Mouse (Mus musculus) liver, embryonic 14.5 days (tissue): Measurements from ENCODE around the gene Gm4312. TPM values are rescaled to one million over a fixed set of nuclear protein-coding genes. Genes with fewer than 3 reads are reported as not detected.
"Not testable (repeated sequence)": the region's sequence is repeated elsewhere in the genome, so short reads cannot be mapped to it uniquely, and the experiment has no call there.

Source experiments
- ATAC-seq: fragments of 200-750 bp; cut with Nextera tagmentation; 2 replicates; pipeline ENCODE4 v1.8.0; 2017; ENCODE audit warnings: moderate number of reproducible peaks, mild to moderate bottlenecking, moderate library complexity; ENCODE audit not compliant: insufficient read depth
- DNase-seq, 3 experiments: peaks; one replicate each; pipeline ENCODE4 v3.0.0-alpha.2; 2012 to 2013; ENCODE audit warnings: low read depth in 3 of 3, low spot score in 3 of 3
- H3K27ac ChIP-seq: fragments of 300-500 bp; sonication (generic); 2 replicates; pipeline ENCODE4 v1.5.1; 2014; ENCODE audit warnings: moderate library complexity, mild to moderate bottlenecking, control low read depth, inconsistent platforms
- H3K27me3 ChIP-seq: fragments of 300-500 bp; sonication (generic); 2 replicates; pipeline ENCODE4 v1.6.1; 2014; ENCODE audit warnings: mild to moderate bottlenecking, low read length, moderate library complexity; ENCODE audit not compliant: control insufficient read depth, insufficient read depth
- H3K36me3 ChIP-seq: fragments of 300-500 bp; sonication (generic); replicated peaks from 2 replicates; pipeline ENCODE4 v1.6.1; 2014; ENCODE audit warnings: low read depth; ENCODE audit not compliant: control insufficient read depth, insufficient read depth
- H3K4me1 ChIP-seq, 2 experiments: fragments of 200-500 bp in 1 of 2; fragments of 300-500 bp in 1 of 2; sonication (generic) in 1 of 2; replicated peaks; 2 replicates each; pipeline ENCODE4 v1.6.1; 2012 to 2014; ENCODE audit warnings: antibody characterized with exemption in 1 of 2, inconsistent platforms in 1 of 2, low read length in 1 of 2; ENCODE audit not compliant: control insufficient read depth in 2 of 2, insufficient read depth in 2 of 2
- H3K4me2 ChIP-seq: fragments of 300-500 bp; sonication (generic); 2 replicates; pipeline ENCODE4 v1.6.1; 2014; ENCODE audit warnings: low read depth, mild to moderate bottlenecking, control low read depth, moderate library complexity
- H3K4me3 ChIP-seq, 2 experiments: fragments of 200-500 bp in 1 of 2; fragments of 300-500 bp in 1 of 2; sonication (generic) in 1 of 2; 2 replicates each; pipeline ENCODE4 v1.5.1; 2012 to 2014; ENCODE audit warnings: low read depth in 2 of 2, low read length in 2 of 2, mild to moderate bottlenecking in 2 of 2, control low read depth in 1 of 2, inconsistent platforms in 1 of 2, moderate library complexity in 1 of 2; ENCODE audit not compliant: insufficient read depth in 1 of 2
- H3K9ac ChIP-seq: fragments of 300-500 bp; sonication (generic); replicated peaks from 2 replicates; pipeline ENCODE4 v1.6.1; 2014; ENCODE audit warnings: mild to moderate bottlenecking, control low read depth, moderate library complexity
- H3K9me3 ChIP-seq: fragments of 300-500 bp; sonication (generic); 2 replicates; pipeline ENCODE4 v1.6.1; 2016; ENCODE audit warnings: low read length, mixed read lengths; ENCODE audit not compliant: control insufficient read depth
- CTCF ChIP-seq: IDR thresholded peaks from 2 replicates; pipeline ENCODE4 v1.5.1; 2016; ENCODE audit warnings: antibody characterized with exemption, low read depth, control low read depth
- EP300 ChIP-seq: IDR thresholded peaks from 2 replicates; pipeline ENCODE4 v1.6.1; 2016; ENCODE audit warnings: antibody characterized with exemption, low read depth
- WGBS: fragments of 180-500 bp; shearing (Covaris S2); extraction: QIAGEN DNeasy Blood & Tissue Kit; methylation state at CpG from one replicate; pipeline ENCODE4 v1.1.7; 2014; ENCODE audit not compliant: insufficient replicate concordance; 5-methylcytosine and 5-hydroxymethylcytosine counted together
- polyA plus RNA-seq, 2 experiments: library from polyadenylated mRNA; depleted of rRNA in 1 of 2; stranded (reverse) in 1 of 2; unstranded in 1 of 2; fragments of >200 nt; fragmentation: Nextera tagmentation in 1 of 2; extraction: Ambion mirVana in 1 of 2; gene quantifications; 2 replicates each; pipeline versions ENCODE4 v1.2.1 to v1.2.3; 2012 to 2014

Gene Gm4312
- polyA plus RNA-seq (2012; rRNA removed) (not detected in 2 replicates), polyA plus RNA-seq (2014; fragmentation: Nextera tagmentation; extraction: Ambion mirVana) (not detected in 2 replicates)

DNA sequence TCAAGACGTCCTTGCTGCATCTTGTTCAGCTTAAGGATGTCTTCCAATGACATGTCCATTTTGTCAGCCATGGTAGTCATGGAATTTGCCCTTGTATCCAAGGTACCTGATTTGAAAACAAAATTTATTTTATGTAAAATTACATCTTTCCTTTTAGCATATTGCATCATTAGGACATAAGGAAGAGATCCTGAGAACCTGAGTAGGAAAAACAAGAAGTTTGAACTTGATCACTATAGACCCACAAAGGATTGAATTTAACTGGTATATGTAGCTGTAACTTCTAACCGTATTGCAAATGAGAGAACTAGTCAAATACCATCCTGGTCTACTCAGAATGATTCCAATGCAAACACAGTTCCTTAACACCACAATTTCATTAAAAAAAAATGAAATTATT lies at the start of gene Gm4312:
Gene Gm4312 (minus strand): TSS at position 101 of the 400 bp plus-strand sequence.
- not testable (repeated sequence) for H3K4me2 ChIP-seq, H3K4me1 ChIP-seq, ATAC-seq, H3K36me3 ChIP-seq, H3K9me3 ChIP-seq, H3K27me3 ChIP-seq, H3K4me3 ChIP-seq, DNase-seq, H3K9ac ChIP-seq, H3K27ac ChIP-seq
- WGBS = no CpG with 5 or more reads among the region's 2 CpGs

DNA sequence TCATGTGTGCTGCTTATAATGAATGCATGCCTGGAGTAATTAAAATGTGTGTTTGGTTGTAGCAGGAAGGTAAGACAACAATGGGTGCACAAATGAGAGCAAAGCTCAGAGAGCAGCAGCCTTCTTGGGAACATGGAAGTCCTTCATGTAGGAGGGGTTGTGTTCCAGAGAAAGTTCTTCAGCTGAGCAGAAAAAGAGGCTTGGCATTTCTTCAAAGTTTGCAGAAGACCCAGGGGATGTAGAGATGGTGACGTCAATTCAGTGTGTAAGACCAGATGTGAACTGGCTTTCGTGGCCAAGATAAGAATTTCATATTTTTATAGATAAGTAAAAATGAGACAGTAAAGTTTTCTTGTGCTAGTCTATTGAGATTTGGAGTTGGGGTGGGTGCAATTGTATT lies 45.2 kb upstream of the Gm4312 start:
- H3K27me3 ChIP-seq = no peaks in the 10 kb centered on the region
- DNase-seq (no peak), ATAC-seq (no peak)
- TF ChIP-seq EP300 = no peak
- no peak for TF ChIP-seq CTCF
- no peak overlapping the region for H3K4me3 ChIP-seq
- no peaks in the 10 kb centered on the region for H3K4me1 ChIP-seq
- no peaks in the 10 kb centered on the region for H3K36me3 ChIP-seq
- no peaks in the 10 kb centered on the region for H3K9me3 ChIP-seq
- no peak overlapping the region for H3K4me2 ChIP-seq
- H3K9ac ChIP-seq = no peak overlapping the region
- no peak overlapping the region for H3K27ac ChIP-seq
- 44% methylated on average over 2 of the region's 2 CpGs for WGBS

DNA sequence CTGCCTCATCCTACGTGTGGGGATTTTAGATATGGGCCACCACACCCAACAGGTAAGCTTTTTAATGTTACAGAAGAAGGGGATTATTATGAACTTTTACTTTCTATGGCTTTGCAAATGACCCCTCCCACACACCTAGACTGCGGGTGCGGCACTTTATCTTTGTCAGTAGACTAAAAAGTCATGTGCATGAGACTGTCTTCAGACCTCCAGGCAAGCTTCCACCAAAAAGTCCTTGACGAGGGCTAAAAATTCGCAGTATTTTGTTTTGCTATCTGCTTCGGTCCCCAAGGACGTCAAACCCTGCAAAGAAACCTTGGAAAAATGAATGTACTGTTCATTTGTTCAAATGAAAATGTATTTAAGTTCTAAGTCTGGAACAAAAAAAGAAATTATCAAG lies 33.2 kb upstream of the Gm4312 start:
- 68% methylated on average over 7 of the region's 7 CpGs for WGBS
- no peak for DNase-seq
- TF ChIP-seq EP300 = no peak
- TF ChIP-seq CTCF = no peak

DNA sequence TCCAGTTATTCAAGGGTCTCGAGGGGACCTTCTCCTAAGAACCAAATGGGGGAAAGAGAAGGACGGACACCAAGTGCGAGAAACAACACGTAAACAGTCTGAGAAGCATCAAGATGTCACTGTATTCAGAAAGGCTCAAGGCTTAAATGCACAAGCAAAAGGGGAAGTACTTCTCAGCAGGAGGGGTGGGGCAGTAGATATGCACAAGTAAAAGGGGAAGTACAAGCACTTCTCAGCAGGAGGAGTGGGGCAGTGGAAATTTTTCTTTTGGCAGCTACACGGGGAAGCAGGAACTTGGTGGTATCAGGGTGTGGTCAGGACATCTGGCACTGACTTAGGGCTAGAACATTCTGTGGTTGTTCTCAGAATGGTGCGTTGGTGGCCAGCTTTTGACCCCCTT lies 19.9 kb upstream of the Gm4312 start:
- not testable (repeated sequence) for H3K4me2 ChIP-seq, H3K9me3 ChIP-seq, H3K4me3 ChIP-seq, ATAC-seq, DNase-seq, H3K27me3 ChIP-seq, H3K36me3 ChIP-seq, H3K27ac ChIP-seq, H3K4me1 ChIP-seq, H3K9ac ChIP-seq
- 53% methylated on average over 6 of the region's 6 CpGs for WGBS

More for the DNA sequence above, 33.2 kb upstream of the Gm4312 start:
- Histone ChIP-seq H3K9me3 (no peaks in the 10 kb centered on the region), H3K27me3 (no peaks in the 10 kb centered on the region), H3K4me3 (no peak overlapping the region), H3K9ac (no peak overlapping the region), H3K4me2 (no peak overlapping the region), H3K4me1 (no peaks in the 10 kb centered on the region), H3K36me3 (no peaks in the 10 kb centered on the region), H3K27ac (no peak overlapping the region)
- no peak for ATAC-seq

DNA sequence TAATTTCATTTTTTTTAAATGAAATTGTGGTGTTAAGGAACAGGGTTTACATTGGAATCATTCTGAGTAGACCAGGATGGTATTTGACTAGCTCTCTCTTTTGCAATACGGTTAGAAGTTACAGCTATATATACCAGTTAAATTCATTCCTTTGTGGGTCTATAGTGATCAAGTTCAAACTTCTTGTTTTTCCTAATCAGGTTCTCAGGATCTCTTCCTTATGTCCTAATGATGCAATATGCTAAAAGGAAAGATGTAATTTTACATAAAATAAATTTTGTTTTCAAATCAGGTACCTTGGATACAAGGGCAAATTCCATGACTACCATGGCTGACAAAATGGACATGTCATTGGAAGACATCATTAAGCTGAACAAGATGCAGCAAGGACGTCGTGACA lies 21.3 kb downstream of the Gm4312 start, which contains the start of gene Gm4307:
Gene Gm4307 (plus strand): TSS at position 301 of the 400 bp plus-strand sequence.
- H3K4me1 ChIP-seq, DNase-seq, H3K9me3 ChIP-seq, H3K27me3 ChIP-seq, H3K9ac ChIP-seq, H3K27ac ChIP-seq, H3K36me3 ChIP-seq, H3K4me2 ChIP-seq, H3K4me3 ChIP-seq, ATAC-seq: not testable (repeated sequence)
- WGBS = no CpG with 5 or more reads among the region's 3 CpGs

DNA sequence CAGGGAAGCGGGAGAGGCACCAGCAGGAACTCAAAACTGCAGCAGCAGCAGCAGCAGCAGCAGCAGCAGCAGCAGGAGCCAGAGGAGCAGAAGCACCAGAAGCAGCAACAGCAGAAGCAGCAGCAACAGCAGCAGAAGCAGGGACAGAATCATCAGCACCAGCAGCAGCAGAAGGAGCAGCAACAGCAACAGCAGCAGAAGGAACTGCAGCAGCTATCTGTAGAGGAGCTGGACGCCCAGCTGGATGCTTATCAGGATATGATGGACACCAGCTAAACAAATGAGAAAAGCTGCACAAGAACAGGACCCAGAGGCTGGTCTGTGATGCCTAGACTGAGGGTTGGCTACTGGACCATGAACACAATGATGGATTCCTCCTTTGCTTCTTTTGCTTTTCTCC lies 25.5 kb downstream of the Gm4312 start:
- not testable (repeated sequence) for H3K4me1 ChIP-seq, H3K27ac ChIP-seq, H3K9me3 ChIP-seq, H3K4me2 ChIP-seq, ATAC-seq, H3K4me3 ChIP-seq, H3K36me3 ChIP-seq, H3K27me3 ChIP-seq, DNase-seq, H3K9ac ChIP-seq
- WGBS = 42% methylated on average over 2 of the region's 2 CpGs

DNA sequence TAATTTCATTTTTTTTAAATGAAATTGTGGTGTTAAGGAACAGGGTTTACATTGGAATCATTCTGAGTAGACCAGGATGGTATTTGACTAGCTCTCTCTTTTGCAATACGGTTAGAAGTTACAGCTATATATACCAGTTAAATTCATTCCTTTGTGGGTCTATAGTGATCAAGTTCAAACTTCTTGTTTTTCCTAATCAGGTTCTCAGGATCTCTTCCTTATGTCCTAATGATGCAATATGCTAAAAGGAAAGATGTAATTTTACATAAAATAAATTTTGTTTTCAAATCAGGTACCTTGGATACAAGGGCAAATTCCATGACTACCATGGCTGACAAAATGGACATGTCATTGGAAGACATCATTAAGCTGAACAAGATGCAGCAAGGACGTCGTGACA lies 31.6 kb downstream of the Gm4312 start, which contains the start of gene Gm4305:
Gene Gm4305 (plus strand): TSS at position 301 of the 400 bp plus-strand sequence.
- WGBS = no CpG with 5 or more reads among the region's 3 CpGs
- H3K9me3 ChIP-seq, H3K27ac ChIP-seq, H3K4me3 ChIP-seq, H3K27me3 ChIP-seq, H3K4me1 ChIP-seq, H3K4me2 ChIP-seq, H3K36me3 ChIP-seq, ATAC-seq, DNase-seq, H3K9ac ChIP-seq: not testable (repeated sequence)

DNA sequence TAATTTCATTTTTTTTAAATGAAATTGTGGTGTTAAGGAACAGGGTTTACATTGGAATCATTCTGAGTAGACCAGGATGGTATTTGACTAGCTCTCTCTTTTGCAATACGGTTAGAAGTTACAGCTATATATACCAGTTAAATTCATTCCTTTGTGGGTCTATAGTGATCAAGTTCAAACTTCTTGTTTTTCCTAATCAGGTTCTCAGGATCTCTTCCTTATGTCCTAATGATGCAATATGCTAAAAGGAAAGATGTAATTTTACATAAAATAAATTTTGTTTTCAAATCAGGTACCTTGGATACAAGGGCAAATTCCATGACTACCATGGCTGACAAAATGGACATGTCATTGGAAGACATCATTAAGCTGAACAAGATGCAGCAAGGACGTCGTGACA lies 36.7 kb downstream of the Gm4312 start, which contains the start of gene Gm4303:
Gene Gm4303 (plus strand): TSS at position 301 of the 400 bp plus-strand sequence.
- not testable (repeated sequence) for DNase-seq, H3K27me3 ChIP-seq, H3K4me1 ChIP-seq, ATAC-seq, H3K4me3 ChIP-seq, H3K27ac ChIP-seq, H3K36me3 ChIP-seq, H3K4me2 ChIP-seq, H3K9ac ChIP-seq, H3K9me3 ChIP-seq
- WGBS = no CpG with 5 or more reads among the region's 3 CpGs
